Mouse (Mus musculus): Measurements from ENCODE around the gene Ccdc83.

The Ccdc83 gene

DNA sequence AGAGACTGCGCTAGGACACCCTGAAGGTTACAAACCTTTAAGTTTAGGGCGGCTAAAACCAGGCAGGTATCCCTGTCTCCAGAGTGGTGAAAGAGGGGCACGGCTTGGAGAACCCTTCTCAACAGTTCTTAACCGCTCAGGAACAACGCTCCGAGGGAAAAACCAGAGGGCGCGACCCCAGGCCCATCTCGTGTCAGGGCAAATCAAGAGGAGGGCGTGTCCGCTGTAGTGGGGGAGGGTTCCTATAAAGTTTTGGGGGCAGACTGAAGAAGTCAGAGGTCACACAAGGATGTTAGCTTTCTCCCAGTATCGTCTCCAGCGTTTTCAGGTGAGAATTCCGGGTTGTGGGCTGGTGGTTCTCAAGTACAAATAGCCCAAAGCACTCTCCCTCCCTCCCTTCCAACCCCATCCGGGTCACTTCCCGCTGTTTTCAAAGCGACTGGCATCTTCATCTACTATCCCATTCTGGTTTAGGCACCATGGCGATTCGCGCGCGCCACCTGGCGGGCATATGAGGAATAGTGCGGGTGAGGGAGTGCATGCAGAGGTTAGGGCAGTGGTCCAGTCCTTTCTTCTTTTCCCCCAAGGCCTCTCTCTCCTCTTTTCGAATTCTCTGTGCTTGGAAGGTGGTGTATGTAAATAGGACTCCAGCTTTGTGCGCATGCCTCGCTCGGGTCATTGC is at the start of gene Ccdc83:
Gene Ccdc83 (minus strand): TSS at position 489 of the 682 bp plus-strand sequence.
- peak; percentile 92 for DNase-seq (ENCODE audit: low read depth)

DNA sequence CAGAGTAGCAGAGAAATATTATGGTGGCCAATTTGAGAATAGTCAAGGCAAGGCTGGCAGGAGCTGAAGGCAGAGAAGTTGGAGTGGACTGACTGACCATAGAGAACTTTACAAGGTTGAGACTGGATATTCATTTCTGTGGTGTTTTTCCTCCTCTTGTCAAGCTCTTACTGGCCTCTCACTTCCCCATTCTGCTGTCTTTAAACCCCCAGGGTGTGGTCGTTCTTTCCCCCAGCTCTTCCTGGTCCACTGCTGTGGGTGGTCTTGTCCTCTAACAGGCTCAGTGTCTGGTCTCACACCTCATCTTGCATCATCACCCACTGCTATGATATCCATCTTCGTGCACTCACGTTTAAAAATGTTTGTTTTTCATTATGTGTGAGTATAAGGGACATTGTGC is 47.8 kb upstream of the Ccdc83 start:
- no peak for DNase-seq (ENCODE audit: low read depth)

DNA sequence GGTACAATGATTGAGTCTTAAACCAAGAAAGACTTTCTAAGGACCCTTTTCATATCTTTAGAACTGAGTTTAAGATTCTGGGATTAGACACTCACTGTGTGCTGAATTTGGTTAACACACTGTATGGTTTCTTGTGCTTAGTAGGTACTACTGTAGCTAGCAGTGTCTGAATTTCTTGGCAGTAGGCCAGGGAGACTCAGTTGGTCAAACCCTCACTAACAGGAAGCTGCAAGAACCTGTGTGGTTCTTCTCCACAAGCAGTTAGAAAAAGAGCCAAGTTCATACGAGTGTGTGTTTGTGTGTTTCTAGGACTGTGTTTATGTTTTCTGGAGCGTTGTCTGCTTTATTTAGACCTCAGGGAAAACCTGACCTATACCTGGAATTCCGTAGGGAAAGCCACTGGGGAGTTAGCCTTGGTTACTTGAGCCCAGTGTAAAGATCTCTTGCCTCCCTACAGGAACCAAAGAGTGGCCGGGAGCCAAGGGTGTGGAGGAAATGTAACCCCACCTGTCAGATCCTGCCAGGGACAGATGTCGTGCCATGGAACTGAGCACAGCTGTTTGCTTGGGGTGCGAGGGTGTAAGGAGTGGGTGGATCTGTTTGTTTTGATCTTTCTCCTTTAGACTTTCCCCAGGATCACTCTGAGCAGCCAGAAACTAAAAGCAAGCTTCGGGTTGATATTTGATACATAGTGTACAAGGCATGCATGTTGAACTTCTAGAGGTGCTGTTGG is 46.7 kb upstream of the Ccdc83 start:
- DNase-seq (ENCODE audit: low read depth): no peak

DNA sequence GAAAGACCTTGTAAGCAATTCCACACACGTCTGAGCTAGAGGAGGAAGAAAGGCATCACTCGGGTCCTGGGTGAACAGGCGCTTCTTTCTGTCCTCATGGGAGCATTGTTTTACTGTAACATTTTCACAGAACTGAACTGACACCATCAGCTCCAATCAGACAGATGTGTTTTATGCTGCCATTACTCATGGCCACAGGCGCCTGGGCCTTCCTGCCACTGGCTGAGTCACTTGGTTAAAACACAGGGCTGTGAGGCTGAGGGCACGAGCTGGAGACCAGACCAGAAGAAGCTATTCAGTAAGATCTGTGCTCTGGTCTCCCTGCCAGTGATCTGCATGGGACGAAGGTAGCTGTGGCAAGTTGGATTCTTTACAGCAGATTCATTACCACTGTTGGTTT is 42.4 kb upstream of the Ccdc83 start:
- DNase-seq (ENCODE audit: low read depth): peak; percentile 69

DNA sequence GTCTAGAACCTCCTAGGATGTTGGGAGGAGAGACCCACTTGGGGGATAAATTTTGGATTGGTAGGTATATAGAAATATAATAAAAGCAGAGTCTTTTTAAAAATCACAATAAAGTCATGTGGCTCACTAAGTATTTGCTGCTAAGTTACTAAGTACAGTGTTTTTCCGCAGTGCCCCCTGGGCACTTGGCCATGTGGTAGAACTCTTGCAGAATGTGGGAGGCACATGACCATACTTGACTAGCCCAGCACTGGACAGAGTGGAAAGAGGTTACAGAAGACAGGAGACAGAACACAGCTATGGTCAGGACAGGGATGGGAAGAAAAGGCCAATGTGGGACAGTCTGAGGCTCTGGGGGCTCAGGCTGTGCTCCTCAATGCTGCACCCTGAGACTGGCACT is 41.4 kb upstream of the Ccdc83 start:
- DNase-seq (ENCODE audit: low read depth): peak; percentile 70

DNA sequence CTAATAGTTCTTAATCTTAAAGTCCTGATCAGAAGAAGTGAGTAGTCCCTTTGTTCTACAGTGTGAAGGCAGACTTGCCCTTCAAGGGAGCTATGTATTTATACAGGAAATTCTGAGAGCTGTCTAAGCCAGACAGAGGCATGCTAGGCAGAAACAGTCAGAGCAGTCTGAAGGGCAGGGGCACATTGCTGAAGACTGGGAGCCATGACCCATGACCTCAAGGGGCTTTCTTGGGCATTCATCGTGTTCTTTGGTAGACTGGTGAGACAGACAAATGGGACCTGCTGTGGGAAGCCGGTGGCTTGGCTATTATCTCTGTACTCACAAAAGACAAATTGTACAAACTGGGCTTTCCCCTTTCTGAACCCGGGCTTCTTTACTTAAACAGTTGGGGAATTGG is 40.5 kb upstream of the Ccdc83 start:
- DNase-seq (ENCODE audit: low read depth): no peak

DNA sequence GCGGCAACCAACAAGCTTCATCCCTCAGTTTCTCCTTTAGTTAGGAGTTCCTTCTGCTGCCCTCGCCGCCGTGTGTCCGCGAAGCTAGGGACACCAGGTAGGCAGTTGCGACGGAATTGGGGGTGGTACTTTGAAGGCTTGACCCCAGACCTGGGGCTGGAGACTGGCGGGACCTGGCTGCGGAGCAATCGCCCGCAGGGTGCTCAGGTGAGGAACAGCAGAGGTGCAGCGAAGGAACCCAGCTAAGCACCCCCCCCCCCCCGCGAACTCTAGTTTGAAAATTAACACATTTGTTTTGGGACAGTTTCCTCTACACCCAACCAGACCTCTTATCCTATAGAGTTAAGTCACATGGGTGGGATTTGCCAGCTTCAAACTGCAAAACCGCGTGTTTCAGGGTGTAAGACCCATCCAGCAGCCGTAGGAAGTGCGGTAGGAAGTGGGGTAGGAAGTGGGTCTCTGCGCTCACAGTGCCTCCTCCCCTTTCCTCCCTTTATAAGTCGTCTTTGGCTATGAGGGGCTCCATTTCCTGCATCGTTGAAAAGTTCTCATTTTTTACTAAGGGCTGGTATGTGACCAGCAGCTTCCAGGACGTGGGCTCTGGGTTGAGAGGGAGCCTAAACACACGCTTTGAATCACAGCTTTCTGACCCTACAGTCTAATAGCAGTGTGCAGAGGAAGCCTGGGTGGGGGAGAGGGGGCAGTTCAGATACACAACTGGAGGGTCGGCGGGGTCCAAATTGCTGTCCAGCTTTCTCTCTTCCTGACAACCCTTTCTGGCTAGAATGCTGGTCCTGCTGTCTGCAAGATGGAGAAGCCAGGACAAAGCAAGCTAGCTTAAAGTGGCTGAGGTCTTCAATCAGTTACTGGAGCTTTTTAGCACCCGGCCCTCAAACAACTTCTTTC is 37.3 kb upstream of the Ccdc83 start:
- DNase-seq (ENCODE audit: low read depth): no peak

DNA sequence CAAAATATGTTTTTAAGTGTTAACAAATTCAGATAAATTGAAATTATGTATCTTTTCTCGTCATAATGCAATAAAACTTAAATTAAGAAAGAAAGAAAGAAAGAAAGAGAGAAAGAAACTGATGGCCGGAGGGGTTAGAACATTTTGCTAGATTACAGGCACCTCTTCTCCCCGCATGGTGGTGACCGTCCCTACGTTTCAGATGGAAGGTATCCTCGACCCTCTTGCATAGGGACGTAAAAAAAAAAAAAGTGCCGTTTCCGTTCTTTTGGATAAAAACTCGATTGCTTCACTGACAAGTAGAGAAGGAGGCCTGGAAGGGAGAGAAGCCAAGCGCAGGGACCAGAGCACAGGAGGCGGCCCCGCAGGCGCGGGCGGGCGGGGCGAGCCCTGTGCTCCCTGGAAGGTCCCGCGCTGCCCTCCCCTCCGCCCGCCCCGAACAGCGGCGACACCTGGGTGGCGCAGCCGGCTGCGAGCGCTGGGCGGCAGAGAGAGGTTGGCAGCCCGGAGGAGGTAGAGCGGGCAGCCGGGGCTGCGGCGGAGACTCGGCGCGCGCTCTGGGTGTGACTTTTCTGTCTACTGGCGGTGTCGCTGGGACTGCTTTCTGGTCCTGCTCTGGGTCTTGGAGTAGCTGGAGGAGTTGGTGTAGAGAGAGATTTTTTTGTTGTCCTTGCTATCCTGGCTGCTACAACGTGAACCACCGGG is 36.5 kb upstream of the Ccdc83 start, which contains the start of gene Sytl2:
Gene Sytl2 (plus strand): TSS at position 311 of the 705 bp plus-strand sequence.
- DNase-seq (ENCODE audit: low read depth): peak; percentile 68

DNA sequence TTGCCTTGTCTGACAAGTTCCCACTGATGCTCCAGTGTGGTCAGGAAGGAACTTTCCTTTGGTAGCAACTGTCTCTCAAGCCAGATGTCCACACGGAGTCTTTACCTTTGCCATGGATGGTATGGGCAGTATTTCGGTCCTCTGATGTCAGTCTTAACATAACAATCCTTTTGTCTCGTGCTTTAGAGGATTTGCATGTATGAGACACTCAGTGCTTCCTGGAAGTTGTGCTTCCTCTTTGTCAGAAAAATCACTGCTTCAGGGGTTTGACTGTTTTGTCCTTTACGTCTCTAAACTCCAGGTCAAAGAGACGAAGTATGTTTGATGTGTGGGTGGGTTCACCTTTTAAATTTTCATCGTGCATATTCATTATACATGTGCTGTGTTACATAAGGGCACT is 26.3 kb upstream of the Ccdc83 start:
- DNase-seq (ENCODE audit: low read depth): no peak

DNA sequence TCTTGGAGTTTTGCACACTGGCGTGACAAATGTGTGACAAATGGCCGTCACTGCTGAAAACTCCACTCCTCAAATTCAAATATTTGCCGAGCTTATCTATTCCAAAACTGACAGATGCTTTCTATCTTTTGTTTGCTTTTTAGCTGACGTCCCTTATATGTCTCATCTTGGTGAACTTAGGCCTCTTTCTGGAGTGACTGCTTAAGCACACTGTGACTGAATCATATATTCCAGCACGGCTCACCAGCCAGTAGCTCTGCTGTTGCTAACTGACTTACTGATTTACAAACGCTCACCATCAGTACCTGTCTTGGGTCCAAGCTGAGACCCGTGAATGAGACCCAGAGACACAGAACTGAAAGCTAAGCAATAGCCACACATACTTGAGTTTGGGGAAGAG is 19.2 kb upstream of the Ccdc83 start:
- no peak for DNase-seq (ENCODE audit: low read depth)

DNA sequence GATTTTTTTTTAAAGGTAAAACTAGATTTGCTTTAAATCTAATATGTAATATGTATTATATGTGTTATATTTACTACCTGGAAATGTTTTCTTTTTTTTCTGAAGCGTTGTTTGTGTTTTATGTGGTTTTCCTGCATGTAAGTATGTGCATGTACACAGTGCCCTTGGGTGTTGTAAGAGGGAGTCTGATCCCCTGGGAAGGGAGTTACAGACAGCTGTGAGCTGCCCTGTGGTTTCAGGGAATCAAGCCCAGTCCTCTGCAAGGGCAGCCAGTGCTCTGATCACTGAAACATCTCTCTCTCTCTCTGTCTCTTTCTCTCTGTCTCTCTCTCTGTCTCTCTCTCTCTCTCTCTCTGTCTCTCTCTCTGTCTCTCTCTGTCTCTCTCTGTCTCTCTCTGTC is 17.2 kb upstream of the Ccdc83 start:
- no peak for DNase-seq (ENCODE audit: low read depth)

DNA sequence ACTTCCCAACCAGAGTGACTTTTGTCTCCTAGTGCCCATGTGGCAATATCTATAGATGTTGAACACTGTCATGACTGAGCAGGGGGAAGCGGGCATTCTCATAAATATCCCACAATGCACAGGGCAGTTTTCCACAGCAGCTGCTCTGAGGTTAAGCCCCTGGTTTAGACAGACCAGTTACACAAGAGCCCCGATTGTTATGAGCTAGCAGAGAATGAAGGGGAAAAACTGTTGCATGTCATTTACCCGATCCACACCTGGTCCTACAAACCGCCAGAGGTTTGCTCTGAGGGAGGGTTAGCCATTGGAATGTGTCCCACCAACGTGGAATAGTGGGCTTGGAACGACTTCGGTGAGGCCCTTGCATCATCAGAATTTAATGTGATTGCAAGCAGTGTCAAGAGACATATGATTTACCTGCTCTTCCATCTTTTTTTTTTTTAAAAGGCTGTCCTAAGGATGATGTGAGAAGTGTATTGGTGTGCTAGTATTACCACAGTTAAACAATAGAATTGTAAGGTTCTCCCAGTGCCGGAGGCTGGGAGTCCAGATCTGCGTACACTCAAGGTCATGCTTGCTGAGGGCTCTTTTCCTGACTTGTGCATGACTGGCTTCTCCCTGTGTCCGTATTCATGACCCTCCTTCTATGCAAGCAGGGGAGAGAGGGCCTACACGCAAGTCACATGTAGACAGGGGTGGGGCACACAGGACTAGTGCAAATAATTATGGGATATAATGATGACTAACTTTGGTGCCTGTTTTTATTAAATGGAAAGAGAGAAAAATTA is 16.4 kb upstream of the Ccdc83 start:
- DNase-seq (ENCODE audit: low read depth): no peak

DNA sequence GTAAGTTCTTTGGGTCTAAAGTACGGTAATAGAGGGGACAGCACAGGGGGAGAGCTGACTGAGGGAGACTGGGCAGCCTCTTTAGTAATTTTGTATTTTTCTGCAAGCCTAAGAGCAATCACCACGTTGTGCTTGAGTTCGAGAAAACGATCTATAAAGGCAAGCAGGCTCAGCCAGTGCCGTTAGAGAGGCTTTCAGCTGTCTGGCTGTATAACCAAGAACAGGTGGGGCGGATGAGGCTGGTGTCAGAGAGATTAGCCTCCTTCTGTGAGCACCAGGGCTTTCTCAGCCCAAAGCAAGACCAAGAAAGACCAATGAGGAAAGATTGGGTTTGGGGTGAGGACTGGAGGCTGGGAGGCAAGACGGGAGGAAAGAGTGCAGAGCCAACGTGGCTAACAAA is 15.3 kb upstream of the Ccdc83 start:
- no peak for DNase-seq (ENCODE audit: low read depth)

DNA sequence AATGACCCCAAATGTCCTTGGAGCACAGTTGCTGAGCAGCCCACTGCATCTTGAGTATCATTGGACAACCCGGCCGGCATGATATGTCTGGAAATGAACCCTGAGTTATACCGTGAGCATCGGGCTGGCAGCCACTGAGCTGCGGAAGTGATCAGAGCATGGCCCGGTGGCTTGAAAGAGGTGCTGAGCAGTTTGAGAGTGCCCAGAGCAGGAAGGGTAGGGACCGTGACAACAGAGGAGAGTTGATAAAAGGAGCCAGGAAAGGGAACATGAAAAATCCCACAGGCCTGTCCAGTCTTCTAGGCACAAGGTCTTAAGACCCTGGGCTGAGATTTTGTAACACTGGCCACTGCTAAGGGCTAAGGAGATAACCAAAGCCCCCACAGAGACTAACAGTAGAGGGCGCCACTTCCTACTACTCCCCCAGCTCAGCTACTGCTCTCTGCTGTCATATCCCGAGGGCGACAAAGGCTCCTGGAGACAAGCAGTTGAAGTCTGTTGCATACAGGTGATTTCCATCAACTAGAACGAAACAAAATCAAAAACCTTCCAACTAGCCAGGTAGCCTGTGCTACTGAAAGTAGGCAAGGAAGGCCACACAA is 14.8 kb upstream of the Ccdc83 start:
- peak; percentile 68 for DNase-seq (ENCODE audit: low read depth)

DNA sequence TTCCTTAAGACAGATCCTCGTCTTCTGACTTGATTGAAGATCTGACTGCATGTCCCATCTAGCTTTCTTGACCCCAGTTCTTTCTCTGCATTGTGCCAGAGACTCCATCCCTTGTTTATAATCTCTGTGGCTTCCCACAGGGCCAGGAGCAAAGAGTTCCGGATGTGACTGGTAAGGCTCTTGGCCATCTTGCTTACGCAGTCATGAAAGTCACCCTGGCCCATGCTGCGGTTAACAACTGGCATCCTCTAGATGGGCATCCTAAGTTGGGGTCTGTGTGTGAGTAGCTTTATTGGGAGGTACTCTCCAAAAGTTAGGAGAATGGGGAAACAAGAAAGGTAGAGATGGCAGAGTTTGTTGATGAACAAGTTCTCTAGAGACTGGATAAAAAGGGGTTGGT is 13.6 kb upstream of the Ccdc83 start:
- DNase-seq (ENCODE audit: low read depth): no peak

DNA sequence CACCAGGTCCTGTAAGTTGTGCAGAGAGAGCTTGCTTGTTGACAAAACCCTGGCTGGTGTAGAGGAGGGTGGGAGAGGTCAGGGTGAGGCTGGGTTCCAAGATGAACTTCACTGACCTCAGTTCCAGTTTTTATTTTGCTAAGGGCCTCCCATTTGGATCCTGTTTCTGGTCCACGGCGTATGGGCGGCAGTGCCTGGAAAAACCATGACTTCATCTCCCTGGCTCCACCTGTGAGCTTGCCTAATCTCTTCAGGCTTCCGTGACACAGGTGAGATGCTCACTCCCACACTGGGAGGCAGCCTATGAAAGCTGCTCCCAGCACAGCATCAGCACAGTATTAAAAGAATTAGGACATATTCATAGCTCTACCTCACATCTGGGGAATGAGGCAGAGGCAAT is 12.2 kb upstream of the Ccdc83 start:
- no peak for DNase-seq (ENCODE audit: low read depth)

DNA sequence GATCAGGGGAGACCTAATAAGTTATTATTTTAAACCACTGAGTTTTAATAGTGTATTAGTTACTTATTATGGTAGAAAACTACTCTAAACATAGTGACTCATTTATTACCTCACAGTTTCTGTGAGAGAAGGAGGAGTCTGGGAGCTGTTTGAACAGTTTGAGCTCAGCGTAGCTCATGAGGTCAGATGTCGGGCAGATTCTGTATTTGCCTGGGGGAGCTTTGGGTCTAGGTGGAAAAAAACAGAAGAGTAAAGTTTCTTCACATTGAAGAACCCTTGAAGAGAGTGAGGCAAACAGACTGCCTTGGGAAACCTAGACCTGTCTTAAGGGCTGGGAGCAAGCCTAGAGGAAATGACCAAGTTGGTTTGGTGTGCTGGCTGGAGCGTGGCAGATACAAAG is 11.7 kb upstream of the Ccdc83 start:
- DNase-seq (ENCODE audit: low read depth): no peak

DNA sequence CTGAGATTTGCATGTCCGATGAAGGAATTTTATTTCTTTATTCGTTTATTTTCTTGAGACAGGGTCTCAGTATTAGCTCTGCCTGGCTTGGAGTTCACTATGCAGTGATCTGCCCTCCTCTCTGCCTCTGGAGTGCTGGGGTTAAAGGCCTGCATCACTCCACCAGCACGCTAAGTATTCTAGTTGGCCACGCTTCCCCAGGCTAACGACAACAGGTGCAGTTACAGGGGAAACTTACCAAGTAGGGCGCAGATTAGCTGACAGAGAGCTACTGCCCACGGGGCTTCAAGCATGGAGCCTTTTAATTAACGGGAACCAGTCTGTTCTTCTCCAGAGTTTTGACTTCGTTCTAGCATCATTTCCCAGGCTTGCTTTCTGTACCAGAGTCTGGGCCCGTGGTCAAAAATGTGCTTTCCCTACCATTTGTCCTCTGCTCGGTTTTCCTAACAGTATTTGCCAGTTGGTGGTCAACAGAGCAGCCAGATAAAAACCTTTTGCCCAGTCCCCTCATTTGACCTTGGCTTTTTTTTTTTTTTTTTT is 9.1 kb upstream of the Ccdc83 start:
- no peak for DNase-seq (ENCODE audit: low read depth)

DNA sequence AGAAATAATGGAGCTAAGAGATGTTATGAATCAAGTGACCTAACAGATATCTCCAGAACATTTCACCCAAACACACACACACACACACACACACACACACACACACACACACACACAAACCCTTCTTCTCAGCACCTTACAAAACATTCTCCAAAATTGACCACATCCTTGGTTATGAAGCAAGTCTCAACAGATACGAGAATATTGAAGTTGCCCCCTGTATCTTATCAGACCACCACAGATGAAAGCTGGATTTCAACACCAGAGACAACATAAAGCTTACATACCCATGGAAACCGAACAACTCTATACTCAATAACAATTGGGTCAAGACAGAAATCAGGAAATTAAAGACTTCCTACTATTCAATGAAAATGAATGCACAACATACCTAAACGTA is 4.6 kb upstream of the Ccdc83 start:
- DNase-seq (ENCODE audit: low read depth): no peak

DNA sequence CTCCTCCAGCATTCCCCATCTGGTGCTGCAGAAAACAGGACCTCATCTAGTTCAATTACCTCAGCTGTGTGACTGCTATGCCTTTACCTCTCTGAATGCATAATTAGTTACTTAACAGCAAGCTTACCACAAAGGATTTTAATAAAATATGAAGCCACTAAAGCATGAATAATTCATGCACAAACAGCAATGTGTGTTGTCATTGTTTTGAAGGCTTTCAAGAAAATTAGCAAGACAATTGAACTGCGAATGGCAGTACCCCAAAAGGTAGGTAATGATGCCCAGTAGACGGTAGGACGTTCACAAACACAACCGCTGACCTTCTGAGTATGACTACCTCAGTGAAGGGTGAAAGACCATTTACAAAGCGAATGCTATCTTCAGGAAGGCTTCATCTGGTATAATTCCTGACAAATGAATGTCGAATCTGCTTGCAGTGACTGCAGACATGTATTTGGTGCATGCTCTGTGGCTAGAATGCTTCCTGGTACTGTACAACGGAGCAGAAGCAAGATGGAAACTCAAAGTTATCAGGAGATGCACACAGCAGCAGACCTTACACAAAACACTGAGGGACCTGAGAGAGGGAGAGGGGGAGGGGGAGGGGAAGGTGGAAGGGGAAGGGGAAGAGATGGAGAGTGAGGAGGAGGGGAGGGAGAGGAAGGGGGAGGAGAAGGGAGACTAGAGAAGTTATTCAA is 3.5 kb downstream of the Ccdc83 start:
- no peak for DNase-seq (ENCODE audit: low read depth)

Data from NIH3T3 (cell line).